Mouse (Mus musculus) neural tube, embryonic 10.5 days (tissue): ENCODE results near the gene Rpusd3.

ENCODE experiments used
- DNase-seq: peaks from one replicate; pipeline ENCODE4 v3.0.0-alpha.2; 2017; ENCODE audit warnings: low spot score; ENCODE audit errors: extremely low spot score

Rpusd3 gene

DNA sequence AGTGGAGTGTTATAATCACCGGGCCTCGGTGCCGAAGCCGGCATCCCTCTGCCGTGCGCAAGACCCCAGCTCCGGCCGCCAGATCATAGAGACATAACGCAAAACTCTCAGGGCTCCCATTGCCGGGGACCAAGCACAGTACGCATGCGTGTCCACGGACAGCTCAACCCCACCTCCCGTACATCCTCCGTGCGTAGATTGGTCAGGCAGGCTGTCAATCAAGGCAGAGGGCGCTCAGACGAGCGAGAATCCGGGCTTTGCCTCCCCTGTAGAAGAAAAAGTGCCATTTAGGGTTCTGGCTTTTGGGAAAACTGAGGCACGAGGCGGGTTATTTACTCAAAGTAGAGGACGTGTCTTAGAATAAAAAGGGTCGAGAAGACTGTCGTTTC lies at the start of gene Rpusd3:
Rpusd3 (minus strand) TSS at position 142 of the 389 bp plus-strand sequence.
- peak; percentile 97 for DNase-seq

DNA sequence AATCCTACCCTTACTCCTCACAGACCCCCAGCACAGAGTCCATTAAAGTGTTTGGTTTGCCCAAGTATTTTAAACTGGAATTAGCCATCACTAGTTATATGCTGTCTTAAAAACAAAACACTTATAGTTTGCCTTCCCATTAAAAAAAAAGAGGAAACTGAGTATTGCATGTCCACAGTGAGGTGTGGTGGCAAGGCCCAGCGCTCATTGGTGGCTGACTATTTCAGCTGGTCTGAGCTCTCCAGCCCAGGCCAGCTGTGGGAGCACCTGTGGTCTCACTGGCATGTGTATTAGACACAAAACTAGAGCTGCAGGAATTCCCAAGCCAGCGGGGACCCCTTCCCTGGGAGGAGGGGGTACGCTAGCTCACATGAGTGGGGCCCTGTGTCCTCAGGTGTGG lies 49.4 kb upstream of the Rpusd3 start:
- no peak for DNase-seq

DNA sequence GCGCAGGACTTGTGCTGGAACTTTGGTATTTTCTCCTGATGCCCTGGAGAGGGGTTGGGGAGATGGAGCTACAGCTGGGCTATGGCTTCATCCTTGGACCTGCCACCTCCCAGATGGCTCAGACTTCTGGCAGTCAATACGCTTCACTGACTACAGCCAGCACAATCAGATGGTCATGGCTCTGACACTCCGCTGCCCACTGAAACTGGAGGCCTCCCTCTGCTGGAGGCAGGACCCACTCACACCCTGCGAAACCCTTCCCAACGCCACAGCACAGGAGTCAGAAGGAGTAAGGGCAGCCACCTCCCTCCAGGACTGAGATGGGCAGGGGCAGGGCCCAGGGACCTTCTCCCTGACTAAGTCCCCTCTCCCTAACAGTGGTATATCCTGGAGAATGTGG lies 46.5 kb upstream of the Rpusd3 start:
- no peak for DNase-seq

DNA sequence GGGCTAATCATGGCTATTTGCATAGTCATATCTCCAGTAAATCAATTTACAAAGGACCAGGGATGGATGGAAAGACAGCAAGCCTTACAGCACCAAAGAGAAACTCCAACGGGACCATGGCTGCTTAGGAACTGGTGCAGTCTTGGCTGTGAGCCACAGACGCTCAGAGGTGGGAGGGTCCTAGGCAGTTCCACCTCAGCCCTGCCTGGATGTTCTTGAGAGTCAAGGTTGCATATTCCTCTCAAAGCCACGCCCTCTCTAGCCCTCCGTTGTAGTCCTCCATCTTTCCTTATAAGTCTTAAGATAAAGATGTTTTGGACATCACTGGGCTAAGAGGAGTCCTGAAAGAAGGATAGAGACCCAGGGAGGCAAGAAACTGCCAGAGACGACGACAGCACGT lies 44.9 kb upstream of the Rpusd3 start:
- DNase-seq: no peak

DNA sequence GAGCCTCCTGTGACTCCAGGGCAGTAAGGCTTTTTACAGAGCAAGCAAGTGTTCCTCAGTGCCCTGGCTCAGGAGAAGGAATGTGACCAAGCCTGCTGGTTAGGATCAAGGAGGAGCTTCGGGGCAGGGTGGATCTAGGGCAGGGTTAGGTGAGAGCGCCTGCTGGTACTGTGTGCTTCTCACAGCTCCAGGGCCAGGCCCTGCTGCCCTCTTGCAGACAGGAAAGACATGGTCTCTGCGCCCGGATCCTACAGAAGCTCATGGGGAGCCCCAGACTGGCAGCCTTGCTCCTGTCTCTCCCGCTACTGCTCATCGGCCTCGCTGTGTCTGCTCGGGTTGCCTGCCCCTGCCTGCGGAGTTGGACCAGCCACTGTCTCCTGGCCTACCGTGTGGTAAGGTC lies 39.5 kb upstream of the Rpusd3 start:
- DNase-seq: no peak

DNA sequence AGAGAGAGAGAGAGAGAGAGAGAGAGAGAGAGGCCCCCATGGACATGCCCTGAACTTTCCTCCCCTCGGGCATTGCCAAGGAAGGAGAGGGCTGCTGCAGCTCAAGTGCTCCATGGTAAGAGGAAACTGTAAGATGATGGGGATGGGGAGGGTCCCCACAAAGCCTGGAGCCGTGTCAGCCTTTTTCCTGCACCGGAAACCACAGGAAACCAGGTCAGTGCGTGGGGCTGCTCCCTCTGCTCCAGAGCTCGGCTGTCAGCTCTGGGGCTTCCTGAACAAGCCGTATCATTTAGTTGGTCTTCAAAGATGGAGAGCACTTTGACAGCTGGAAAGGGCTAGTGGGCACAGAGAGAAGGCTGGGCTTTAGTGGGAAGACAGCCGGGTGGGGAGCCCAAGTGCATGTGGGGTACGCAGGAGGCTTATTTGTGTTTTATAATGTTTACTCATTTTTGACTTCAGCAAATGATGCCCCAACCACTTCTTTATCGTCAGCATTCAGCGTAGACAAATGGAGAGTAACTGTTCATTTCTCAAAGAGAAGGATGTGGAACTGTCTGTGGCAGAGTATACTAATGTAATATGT lies 38.9 kb upstream of the Rpusd3 start, which contains the start of gene Il17re:
Il17re (plus strand) TSS at position 533 of the 583 bp plus-strand sequence.
- DNase-seq: no peak

DNA sequence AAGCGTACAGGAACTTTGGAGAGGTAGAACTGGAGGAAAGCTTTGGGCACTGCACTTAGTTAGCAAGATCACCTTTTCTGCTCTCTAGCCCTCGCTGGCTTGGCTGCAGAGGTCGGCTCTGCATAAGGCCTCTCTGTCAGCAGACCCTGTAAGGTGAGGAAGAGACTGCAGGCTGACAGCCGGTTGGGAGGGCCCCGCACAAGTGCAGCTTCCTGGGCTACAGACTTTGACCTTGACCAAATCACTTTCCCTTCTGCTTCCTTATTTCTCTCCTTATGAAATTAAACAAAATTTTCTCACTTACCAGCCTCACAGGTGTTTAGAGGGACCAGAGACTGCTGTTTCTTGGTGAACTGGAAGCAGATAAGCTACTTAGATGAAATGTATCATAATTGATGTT lies 35.9 kb upstream of the Rpusd3 start:
- no peak for DNase-seq

DNA sequence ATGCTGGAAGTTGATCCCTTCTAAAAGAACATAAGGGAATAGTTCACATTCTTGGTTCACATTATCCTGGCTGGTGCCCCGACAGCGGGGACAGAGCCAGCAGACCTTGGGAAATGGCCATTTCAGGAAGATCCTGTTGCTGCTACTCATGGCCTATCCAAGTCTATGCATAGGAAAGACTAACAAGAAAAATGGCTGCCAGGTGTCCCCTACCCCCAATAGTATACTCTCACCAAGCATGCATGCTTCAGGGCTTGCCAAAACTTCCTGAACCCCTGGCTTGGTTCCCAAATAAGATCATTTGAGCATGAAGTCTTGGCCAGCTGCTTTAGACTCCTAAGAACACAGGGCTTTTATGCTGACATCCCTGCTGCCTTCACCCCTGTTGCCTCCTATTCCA lies 32.7 kb upstream of the Rpusd3 start:
- no peak for DNase-seq

DNA sequence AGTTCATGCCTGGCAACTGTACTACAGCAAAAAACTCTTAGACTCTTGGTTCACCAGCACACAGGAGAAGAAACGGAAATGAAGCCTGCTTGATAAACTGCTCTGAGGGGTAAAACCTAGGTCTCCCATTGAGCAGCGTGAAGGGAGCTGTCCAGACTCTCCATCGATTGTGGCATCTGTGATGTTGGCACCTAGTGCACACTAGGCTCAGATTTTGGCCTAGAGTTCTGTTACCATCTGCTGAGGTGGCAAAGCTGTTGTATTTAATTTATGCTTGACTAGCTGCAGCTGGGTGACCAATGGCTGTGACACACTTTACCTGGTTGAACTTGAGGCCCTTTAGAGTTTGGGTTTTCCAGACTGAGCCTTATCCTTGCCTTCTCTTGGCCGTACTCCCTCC lies 28.5 kb upstream of the Rpusd3 start:
- no peak for DNase-seq

DNA sequence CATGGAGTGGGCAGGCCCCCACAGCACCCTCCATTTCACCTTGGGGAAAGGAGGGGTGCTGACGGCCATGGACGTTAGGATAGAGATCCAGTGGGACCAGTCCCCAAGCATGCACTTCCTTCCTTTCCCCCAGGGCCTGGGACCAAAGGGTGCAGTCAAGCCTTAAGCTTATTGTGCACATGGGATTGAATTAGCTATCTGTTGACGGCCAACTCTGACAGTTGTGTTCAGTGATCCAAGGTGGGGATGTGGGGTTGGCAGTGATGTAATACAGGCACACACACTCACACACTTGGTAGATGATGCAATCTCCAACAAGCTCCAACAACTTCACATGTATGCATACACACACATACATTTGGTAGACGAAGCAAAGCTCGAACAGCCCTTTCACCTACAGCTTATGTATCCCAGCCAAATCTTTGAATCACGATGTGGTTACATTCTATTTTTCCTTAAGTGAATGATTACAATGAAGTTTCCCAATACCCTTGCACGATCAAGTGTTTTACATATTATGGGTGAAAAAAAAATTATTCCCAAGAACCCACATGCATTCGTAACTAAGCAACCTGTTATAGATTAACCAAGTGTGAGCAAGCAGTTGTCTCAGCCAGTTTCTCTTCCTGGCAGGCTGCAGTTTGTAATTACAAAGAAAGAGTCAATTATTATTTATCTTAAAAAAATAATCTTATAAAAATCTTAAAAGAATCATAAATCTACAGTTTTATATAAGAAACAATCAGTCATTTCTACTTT lies 25.2 kb upstream of the Rpusd3 start:
- DNase-seq: no peak

DNA sequence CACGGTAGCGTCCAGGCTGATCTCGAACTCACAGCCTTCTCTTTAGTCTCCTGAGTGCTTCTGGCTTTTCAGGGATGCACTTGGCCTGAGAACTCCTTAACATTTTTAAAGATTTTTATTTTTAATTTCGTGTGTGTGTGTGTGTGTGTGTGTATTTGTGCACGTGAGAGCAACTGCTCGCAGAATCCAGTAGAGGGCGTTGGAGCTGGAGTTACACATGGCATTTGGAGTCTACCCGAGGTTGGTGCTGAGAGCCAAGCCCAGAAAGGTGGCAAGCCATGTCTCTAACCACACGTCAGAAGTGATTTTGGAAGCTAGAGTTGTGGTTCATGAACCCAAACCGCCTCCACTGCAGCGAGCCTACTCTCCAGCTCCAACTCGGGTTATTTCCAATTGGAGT lies 24.0 kb upstream of the Rpusd3 start:
- DNase-seq: no peak

DNA sequence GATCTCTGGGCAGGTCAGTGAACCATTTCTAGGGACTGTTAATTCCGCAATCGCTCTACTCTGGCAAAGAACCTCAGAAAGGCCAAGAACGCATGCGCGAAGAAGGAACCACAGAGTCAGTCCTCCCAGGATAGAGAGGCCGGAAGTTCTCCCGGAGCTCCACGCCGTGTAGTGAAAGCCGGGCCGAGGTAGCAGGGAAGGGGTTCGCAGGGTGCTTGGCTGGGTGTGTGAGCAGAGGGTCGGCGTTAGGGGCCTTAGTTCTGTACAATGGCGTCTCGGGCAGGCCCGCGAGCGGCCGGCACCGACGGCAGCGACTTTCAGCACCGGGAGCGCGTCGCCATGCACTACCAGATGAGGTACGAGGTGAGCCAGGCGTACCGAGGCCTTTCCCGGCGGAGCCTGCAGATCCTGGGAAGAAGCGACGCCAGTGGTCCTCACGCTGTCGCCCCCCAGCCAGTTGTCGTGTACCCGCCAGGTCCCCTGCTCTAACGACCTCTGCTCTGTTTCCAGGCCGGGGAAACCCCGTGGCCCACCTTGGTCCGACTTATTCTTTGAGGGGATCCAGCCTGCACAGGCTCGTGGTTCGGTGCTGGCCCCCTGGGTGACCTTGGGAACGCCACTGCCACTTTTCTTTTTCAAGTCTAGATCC lies 23.4 kb upstream of the Rpusd3 start, which contains the start of gene Jagn1:
Jagn1 (plus strand) TSS at position 128 of the 649 bp plus-strand sequence.
- peak; percentile 96 for DNase-seq

DNA sequence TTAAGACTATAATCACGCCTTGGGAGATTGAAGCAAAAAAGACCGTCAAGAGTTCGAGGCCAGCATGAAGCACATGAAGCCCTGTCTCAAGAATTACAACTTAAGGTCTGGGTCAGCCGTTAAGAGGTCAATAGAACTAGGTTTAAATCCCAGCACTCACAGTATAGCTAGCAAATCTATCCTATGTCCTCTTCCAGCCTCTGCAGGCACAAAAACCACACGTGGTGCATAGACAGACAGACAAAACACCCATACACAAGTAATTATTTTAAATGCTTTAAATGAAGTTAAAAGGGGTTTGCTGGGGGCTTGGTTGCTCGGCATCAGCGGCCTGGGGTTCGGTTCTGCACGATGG lies 22.9 kb upstream of the Rpusd3 start:
- DNase-seq: no peak

DNA sequence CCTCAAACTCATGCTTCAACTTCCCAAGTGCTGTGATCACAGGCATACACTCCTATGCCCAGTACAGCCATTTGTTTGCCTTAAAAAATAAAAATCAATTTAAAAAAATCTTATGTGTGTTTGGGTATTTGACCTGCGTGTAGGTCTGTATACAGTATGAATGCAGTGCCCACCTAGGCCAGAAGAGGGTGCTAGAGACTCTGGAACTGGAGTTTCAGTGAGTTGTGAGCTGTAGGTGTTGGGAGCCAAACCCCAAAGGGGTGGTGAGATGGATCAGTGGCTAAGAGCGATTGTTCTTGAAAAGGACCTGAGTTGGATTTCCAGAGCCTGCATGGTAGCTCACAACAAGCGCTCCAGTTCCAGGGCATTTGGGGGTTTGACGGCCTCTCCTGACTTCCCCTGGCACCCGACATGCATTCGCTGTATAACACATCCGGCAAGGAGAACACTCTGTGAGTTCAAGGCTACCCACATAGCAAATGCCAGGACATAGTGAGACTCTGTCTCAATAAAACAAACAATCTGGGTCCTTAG lies 22.1 kb upstream of the Rpusd3 start:
- peak; percentile 75 for DNase-seq

DNA sequence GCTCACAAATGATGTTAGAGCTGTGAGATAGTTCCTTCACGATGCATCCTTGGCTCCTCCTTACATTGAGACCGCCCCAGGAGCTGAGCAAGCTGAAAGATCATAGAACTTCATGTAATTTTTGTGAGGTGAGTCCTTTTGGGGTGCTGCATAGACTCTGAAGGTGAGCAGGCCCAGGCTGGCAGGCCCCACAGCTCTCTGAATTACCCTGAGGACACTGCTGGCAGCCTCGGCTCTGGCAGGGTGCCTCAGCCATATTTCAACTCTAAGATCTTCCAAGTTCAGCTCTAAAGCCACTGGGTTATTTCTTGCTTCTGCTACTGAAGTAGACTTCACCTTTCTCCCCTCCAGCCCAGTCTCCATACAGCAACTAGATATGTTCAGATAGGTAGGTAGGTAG lies 21.5 kb upstream of the Rpusd3 start:
- no peak for DNase-seq

DNA sequence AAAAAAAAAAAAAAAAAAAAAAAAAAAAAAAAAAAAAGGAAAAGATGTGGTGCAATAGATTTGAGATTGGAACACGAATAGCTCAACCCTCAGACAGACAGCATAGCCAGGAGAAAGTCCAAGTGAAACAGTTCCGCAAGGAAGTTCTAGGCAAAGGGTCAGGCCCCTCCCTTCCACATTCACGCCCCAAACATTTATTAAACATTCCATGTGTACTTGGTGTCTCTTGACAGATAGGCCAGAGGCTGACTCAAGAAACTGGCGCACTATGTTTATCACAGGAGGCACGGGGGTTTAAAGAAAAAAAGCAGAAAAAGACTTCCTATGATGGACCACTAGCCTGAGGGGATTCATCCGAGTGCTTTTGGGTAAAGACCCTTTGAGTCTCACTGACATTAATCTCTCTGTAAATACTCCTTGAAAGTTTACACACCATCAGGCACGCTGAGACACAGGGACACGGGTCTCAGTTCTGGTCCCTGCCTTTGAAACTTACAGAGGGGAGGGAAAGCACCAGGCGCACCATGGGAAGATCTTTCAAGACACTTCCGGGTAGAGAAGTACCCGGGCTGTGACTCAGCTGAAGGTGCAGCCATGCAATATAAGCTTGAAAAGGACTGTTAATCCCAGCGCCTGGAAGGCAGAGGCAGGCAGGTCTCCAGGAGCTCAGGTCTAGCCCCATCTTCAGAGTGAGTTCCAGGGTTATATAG lies 19.7 kb upstream of the Rpusd3 start:
- DNase-seq: no peak

DNA sequence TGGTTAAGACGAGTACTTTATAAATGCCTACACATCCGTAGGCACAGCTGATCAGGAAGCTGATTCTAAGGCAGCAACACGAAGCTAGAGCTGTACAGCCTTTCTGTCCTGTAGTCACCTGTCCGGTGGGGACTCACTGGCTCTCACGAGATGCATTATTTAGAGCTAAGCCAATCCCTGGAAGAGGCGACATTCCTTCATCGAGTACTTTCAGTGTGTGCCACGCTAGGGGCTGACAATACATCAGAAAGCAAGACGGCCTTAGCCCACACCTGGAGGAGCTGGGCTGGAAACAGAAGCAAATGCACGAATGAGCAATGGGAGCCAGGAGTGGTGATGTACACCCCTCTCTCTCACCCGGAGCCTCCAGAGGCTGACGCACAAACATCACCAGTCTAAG lies 18.0 kb upstream of the Rpusd3 start:
- no peak for DNase-seq

DNA sequence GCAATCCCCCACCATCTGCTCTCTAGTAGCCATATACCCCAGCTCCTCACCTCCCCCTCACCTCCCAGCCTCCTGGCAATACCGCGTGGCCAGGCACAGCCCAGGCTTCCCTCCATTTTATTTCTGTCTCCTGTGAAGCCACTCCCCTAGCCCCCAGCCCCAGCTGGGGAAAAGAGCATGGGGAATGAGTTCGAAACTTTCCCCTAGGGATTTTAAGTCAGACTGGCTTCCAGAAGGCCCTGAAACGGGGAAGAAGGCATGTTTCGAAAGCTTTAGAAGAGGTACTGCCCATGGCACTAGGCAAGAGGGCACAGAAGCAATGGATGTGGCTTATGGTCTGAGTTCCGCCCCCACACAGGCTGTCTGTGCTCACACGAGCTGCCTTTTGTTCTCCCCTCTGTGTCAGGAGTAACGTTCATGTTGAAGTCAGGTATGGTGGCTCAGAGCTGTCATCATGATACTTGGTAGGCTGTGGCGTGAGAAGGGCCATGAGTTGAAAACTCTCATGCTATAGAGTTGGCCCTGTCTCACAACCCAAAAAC lies 16.6 kb upstream of the Rpusd3 start, which contains the start of gene Cidec:
Cidec (minus strand) TSS at position 97 of the 542 bp plus-strand sequence.
- no peak for DNase-seq

DNA sequence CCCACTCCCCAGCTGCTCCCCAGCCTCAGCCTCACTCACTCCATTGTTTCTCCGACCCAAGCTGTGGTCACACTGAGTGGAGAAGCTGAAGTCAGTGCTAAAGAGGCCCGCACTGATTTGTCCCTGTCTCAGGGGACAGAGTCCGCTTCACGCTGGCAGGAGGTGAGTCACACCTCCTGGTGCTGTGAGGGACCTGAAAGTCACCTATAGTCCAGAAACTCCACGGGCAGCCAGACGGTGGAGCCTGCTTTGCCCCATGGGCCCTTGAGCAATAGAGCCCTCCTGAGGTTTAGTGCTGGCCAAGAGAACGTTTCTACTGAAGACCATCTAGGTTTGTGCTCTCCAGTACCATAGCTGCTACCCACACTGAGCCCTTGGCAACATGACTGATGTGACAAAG lies 15.6 kb upstream of the Rpusd3 start:
- DNase-seq: no peak

DNA sequence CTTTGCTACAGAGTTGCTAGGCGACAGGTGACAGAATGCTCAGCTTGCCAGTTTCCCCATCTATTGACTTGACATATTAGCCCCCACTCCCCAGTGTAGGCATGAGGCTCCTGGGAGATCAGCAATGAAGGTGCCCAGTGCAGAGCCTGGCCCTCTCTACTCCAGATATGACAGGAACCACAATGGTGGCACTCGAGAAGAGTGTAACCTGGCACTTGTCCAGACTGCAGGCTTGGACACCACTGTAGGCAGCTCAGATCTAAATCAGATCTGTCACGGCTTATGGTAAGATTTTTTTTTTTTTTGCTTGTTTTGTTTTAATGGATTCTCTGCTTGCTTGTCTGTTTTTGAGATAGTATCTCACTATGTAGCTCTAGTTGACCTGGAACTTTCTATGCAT lies 14.5 kb upstream of the Rpusd3 start:
- no peak for DNase-seq

DNA sequence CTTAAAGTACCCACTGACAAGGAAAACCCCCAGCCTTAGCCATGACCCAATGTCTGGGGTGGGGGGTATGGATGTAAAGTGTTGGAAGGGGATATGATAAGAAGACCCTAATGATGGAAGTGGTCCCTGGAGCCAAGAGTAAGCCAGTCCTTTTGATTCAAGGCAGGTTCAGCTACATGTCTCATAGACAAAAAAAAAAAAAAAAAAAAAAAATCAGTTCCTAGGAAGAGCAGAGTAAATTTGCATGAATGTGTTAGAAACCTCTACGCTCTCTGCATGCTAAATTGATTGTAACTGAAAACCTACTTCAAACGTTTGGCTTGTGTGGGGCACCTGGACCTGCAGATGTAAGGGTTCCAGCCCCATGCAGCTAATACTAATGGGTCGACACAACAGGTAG lies 12.7 kb upstream of the Rpusd3 start:
- DNase-seq: no peak
